Mouse (Mus musculus): ENCODE measurements around the gene Caap1. TPM values are rescaled to one million over a fixed set of nuclear protein-coding genes. Genes with fewer than 3 reads are reported as not detected.

Gene Caap1
- polyA plus RNA-seq, 1 experiment from 2014 or later = 21.3 TPM

GRCm38 (mm10) chr4:94559266-94559665 lies 2.7 kb upstream of the Caap1 start:
- Histone ChIP-seq H3K36me3 (no peaks in the 10 kb centered on the region), H3K4me1 (peaks cover 8% of the 10 kb centered on the region; the same call in 1 of the 2 replicates), H3K27ac (no peak overlapping the region), H3K4me3 (no peak overlapping the region), H3K27me3 (ENCODE audit: insufficient read depth, poor library complexity, severe bottlenecking) (no peaks in the 10 kb centered on the region), H3K9me3 (no peaks in the 10 kb centered on the region)
- WGBS = 75% methylated on average over 2 of the region's 2 CpGs
- no peak for DNase-seq (ENCODE audit: low spot score)

- WGBS = 70% methylated on average over 7 of the region's 7 CpGs
- H3K4me3 ChIP-seq = peak overlapping the region; percentile 98
- no peak for DNase-seq (ENCODE audit: low spot score)
These were observed 549 bp upstream of the Caap1 start for GRCm38 (mm10) chr4:94557145-94557544.

GRCm38 (mm10) chr4:94554955-94555494 lies 1.6 kb downstream of the Caap1 start:
- WGBS = 80% methylated on average over 5 of the region's 5 CpGs
- Histone ChIP-seq H3K4me1 (peaks cover 8% of the 10 kb centered on the region; the same call in 1 of the 2 replicates), H3K36me3 (no peaks in the 10 kb centered on the region), H3K9me3 (no peaks in the 10 kb centered on the region), H3K4me3 (peak overlapping the region; percentile 98; the same call in 1 of the 2 replicates), H3K27ac (no peak overlapping the region), H3K27me3 (ENCODE audit: insufficient read depth, poor library complexity, severe bottlenecking) (no peaks in the 10 kb centered on the region)
- no peak for DNase-seq (ENCODE audit: low spot score)

More at GRCm38 (mm10) chr4:94557145-94557544, 549 bp upstream of the Caap1 start:
- H3K27me3 ChIP-seq (ENCODE audit: insufficient read depth, poor library complexity, severe bottlenecking) = no peaks in the 10 kb centered on the region
- no peaks in the 10 kb centered on the region for H3K36me3 ChIP-seq
- no peaks in the 10 kb centered on the region for H3K9me3 ChIP-seq
- peaks cover 8% of the 10 kb centered on the region; the same call in 1 of the 2 replicates for H3K4me1 ChIP-seq
- H3K27ac ChIP-seq = 0 out of 2 replicates have a peak overlapping the region, but pooled peaks have one; percentile 93

- H3K4me3 ChIP-seq = no peak overlapping the region
- H3K27me3 ChIP-seq (ENCODE audit: insufficient read depth, poor library complexity, severe bottlenecking) = no peaks in the 10 kb centered on the region
- no peak overlapping the region for H3K27ac ChIP-seq
- H3K9me3 ChIP-seq = no peaks in the 10 kb centered on the region
- H3K4me1 ChIP-seq = no peaks in the 10 kb centered on the region
- 84% methylated on average over 7 of the region's 7 CpGs for WGBS
- DNase-seq (ENCODE audit: low spot score) = no peak
- H3K36me3 ChIP-seq = peaks cover 31% of the 10 kb centered on the region
These were observed 12.3 kb downstream of the Caap1 start for GRCm38 (mm10) chr4:94544321-94544720.

GRCm38 (mm10) chr4:94543041-94543440 lies 13.6 kb downstream of the Caap1 start:
- 91% methylated on average over 4 of the region's 4 CpGs for WGBS
- H3K27ac ChIP-seq = no peak overlapping the region
- H3K4me1 ChIP-seq = no peaks in the 10 kb centered on the region
- no peak for DNase-seq (ENCODE audit: low spot score)
- no peaks in the 10 kb centered on the region for H3K9me3 ChIP-seq
- no peaks in the 10 kb centered on the region for H3K27me3 ChIP-seq (ENCODE audit: insufficient read depth, poor library complexity, severe bottlenecking)
- H3K4me3 ChIP-seq = no peak overlapping the region
- H3K36me3 ChIP-seq = peaks cover 43% of the 10 kb centered on the region

GRCm38 (mm10) chr4:94533205-94533604 lies 23.4 kb downstream of the Caap1 start:
- H3K4me3 ChIP-seq = no peak overlapping the region

GRCm38 (mm10) chr4:94529448-94529847 lies 27.1 kb downstream of the Caap1 start:
- H3K4me1 ChIP-seq = no peaks in the 10 kb centered on the region
- no peaks in the 10 kb centered on the region for H3K27me3 ChIP-seq (ENCODE audit: insufficient read depth, poor library complexity, severe bottlenecking)
- no peak overlapping the region for H3K4me3 ChIP-seq
- H3K36me3 ChIP-seq = 0 out of 2 replicates have a peak, but pooled peaks cover 2% of the 10 kb centered on the region
- WGBS = 89% methylated on average over 1 of the region's 1 CpGs
- H3K9me3 ChIP-seq = no peaks in the 10 kb centered on the region
- H3K27ac ChIP-seq = no peak overlapping the region
- no peak for DNase-seq (ENCODE audit: low spot score)

More at GRCm38 (mm10) chr4:94533205-94533604, 23.4 kb downstream of the Caap1 start:
- Histone ChIP-seq H3K27me3 (ENCODE audit: insufficient read depth, poor library complexity, severe bottlenecking) (no peaks in the 10 kb centered on the region), H3K9me3 (no peaks in the 10 kb centered on the region), H3K27ac (no peak overlapping the region), H3K4me1 (no peaks in the 10 kb centered on the region), H3K36me3 (peaks cover 14% of the 10 kb centered on the region; the same call in 1 of the 2 replicates)
- DNase-seq (ENCODE audit: low spot score) = no peak

- Histone ChIP-seq H3K36me3 (no peaks in the 10 kb centered on the region), H3K27ac (no peak overlapping the region), H3K27me3 (ENCODE audit: insufficient read depth, poor library complexity, severe bottlenecking) (no peaks in the 10 kb centered on the region), H3K4me1 (no peaks in the 10 kb centered on the region), H3K4me3 (no peak overlapping the region), H3K9me3 (no peaks in the 10 kb centered on the region)
- no peak for DNase-seq (ENCODE audit: low spot score)
These were observed 33.3 kb downstream of the Caap1 start for GRCm38 (mm10) chr4:94523321-94523720.

GRCm38 (mm10) chr4:94517631-94518030 lies 39.0 kb downstream of the Caap1 start:
- DNase-seq (ENCODE audit: low spot score) = no peak
- H3K27me3 ChIP-seq (ENCODE audit: insufficient read depth, poor library complexity, severe bottlenecking) = no peaks in the 10 kb centered on the region
- no peak overlapping the region for H3K4me3 ChIP-seq
- no peak overlapping the region for H3K27ac ChIP-seq
- H3K9me3 ChIP-seq = no peaks in the 10 kb centered on the region
- peaks cover 7% of the 10 kb centered on the region for H3K36me3 ChIP-seq
- no peaks in the 10 kb centered on the region for H3K4me1 ChIP-seq
- 72% methylated on average over 4 of the region's 4 CpGs for WGBS

- 88% methylated on average over 3 of the region's 3 CpGs for WGBS
These were observed 41.2 kb downstream of the Caap1 start for GRCm38 (mm10) chr4:94515366-94515765.

GRCm38 (mm10) chr4:94476749-94477399 lies 79.7 kb downstream of the Caap1 start:
- Histone ChIP-seq H3K36me3 (0 out of 2 replicates have a peak, but pooled peaks cover 2% of the 10 kb centered on the region), H3K4me1 (peaks cover 3% of the 10 kb centered on the region; the same call in 1 of the 2 replicates), H3K27ac (0 out of 2 replicates have a peak overlapping the region, but pooled peaks have one; percentile 18), H3K27me3 (ENCODE audit: insufficient read depth, poor library complexity, severe bottlenecking) (no peaks in the 10 kb centered on the region), H3K4me3 (no peak overlapping the region), H3K9me3 (no peaks in the 10 kb centered on the region)
- WGBS = 74% methylated on average over 18 of the region's 18 CpGs
- DNase-seq (ENCODE audit: low spot score) = no peak

More at GRCm38 (mm10) chr4:94515366-94515765, 41.2 kb downstream of the Caap1 start:
- no peak overlapping the region for H3K4me3 ChIP-seq
- H3K27me3 ChIP-seq (ENCODE audit: insufficient read depth, poor library complexity, severe bottlenecking) = no peaks in the 10 kb centered on the region
- peaks cover 16% of the 10 kb centered on the region for H3K36me3 ChIP-seq
- no peaks in the 10 kb centered on the region for H3K9me3 ChIP-seq
- no peaks in the 10 kb centered on the region for H3K4me1 ChIP-seq
- no peak for DNase-seq (ENCODE audit: low spot score)
- H3K27ac ChIP-seq = no peak overlapping the region

- DNase-seq (ENCODE audit: low spot score) = no peak
- WGBS = 76% methylated on average over 1 of the region's 1 CpGs
- Histone ChIP-seq H3K36me3 (0 out of 2 replicates have a peak, but pooled peaks cover 2% of the 10 kb centered on the region), H3K9me3 (no peaks in the 10 kb centered on the region), H3K27ac (no peak overlapping the region), H3K4me1 (peaks cover 3% of the 10 kb centered on the region; the same call in 1 of the 2 replicates), H3K4me3 (no peak overlapping the region), H3K27me3 (ENCODE audit: insufficient read depth, poor library complexity, severe bottlenecking) (no peaks in the 10 kb centered on the region)
These were observed 83.3 kb downstream of the Caap1 start for GRCm38 (mm10) chr4:94473286-94473685.

- 79% methylated on average over 2 of the region's 2 CpGs for WGBS
- Histone ChIP-seq H3K9me3 (no peaks in the 10 kb centered on the region), H3K27ac (no peak overlapping the region), H3K27me3 (ENCODE audit: insufficient read depth, poor library complexity, severe bottlenecking) (no peaks in the 10 kb centered on the region), H3K36me3 (peaks cover 7% of the 10 kb centered on the region; the same call in 1 of the 2 replicates), H3K4me3 (no peak overlapping the region), H3K4me1 (no peaks in the 10 kb centered on the region)
- DNase-seq (ENCODE audit: low spot score) = no peak
These were observed 97.2 kb downstream of the Caap1 start for GRCm38 (mm10) chr4:94459424-94459823.

All from heart, embryonic 10.5 days (tissue).